Mouse (Mus musculus) erythroblast, embryonic 14.5 days (primary cell): ENCODE results near the gene Tfrc. TPM values are rescaled to one million over a fixed set of nuclear protein-coding genes. Genes with fewer than 3 reads are reported as not detected.

ENCODE experiments used
- H3K27me3 ChIP-seq: 2 replicates; pipeline ENCODE4 v1.6.1; 2012; ENCODE audit warnings: inconsistent platforms; ENCODE audit not compliant: control insufficient read depth
- H3K36me3 ChIP-seq: 2 replicates; pipeline ENCODE4 v1.6.1; 2012; ENCODE audit warnings: mild to moderate bottlenecking, inconsistent platforms; ENCODE audit not compliant: control insufficient read depth
- H3K4me1 ChIP-seq: 2 replicates; pipeline ENCODE4 v1.6.1; 2012; ENCODE audit warnings: inconsistent platforms; ENCODE audit not compliant: control insufficient read depth
- H3K4me3 ChIP-seq: replicated peaks from 2 replicates; pipeline ENCODE3; 2012; ENCODE audit warnings: moderate library complexity, mild to moderate bottlenecking, inconsistent platforms
- H3K9me3 ChIP-seq: 2 replicates; pipeline ENCODE4 v1.6.1; 2012; ENCODE audit warnings: low read length, inconsistent platforms, mixed read lengths; ENCODE audit not compliant: control insufficient read depth
- GATA1 ChIP-seq: IDR thresholded peaks from 2 replicates; pipeline ENCODE4 v1.6.1; 2012; ENCODE audit warnings: low read length, inconsistent platforms, mixed read lengths
- TAL1 ChIP-seq: IDR thresholded peaks from 3 replicates; pipeline ENCODE4 v1.6.1; 2012; ENCODE audit warnings: low read length, inconsistent platforms, mixed read lengths
- polyA plus RNA-seq: library from polyadenylated mRNA; stranded (reverse); fragments of >175 nt; gene quantifications from 2 replicates; pipeline ENCODE4 v1.2.3, GENCODE M21; 2012

Tfrc gene
- polyA plus RNA-seq, 1 experiment = 6.9 TPM

DNA sequence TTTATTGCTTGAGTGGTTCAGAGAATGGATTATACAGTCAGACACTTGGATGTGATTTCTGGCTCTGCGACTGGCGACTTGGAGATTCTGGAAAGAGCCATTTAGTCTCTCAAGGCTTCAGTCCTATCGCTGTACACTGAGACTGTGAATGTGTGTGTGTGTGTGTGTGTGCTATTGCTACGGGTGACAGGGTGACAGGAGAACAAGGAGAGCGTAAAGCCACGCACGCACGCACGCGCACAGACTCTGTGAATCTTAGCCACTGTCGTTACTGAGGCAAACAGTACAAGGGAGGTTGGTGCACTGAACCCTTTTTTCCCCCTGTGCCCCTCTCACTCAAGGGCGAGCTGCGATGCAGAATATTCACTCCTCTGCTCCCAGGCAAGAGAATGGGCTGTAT is 33.6 kb downstream of the Tfrc start:
- H3K9me3 ChIP-seq = no peaks in the 10 kb centered on the region
- peaks cover 16% of the 10 kb centered on the region for H3K27me3 ChIP-seq
- no peak for TF ChIP-seq TAL1
- TF ChIP-seq GATA1 = no peak
- no peak overlapping the region for H3K4me3 ChIP-seq
- peaks cover 9% of the 10 kb centered on the region for H3K36me3 ChIP-seq
- H3K4me1 ChIP-seq = peaks cover 57% of the 10 kb centered on the region

DNA sequence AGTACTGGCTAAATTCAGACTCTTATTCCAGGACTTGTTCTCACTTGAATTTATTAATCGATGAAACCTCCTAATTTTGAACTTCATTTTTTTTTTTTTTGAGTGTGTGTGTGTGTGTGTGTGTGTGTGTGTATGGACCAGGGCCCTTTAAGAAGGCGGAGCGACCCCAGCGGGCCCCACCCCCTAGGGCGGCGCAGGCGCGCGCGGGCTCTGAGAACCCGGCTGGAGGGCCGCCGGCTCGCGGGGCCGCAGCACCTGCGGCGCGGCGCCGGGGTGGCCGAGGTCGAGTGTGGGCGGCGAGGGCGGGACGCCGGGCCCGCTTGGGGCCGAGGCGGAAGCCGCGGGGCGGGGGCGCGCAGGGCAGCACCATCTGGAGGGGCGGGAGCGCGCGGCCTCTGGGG is 34.9 kb downstream of the Tfrc start, which contains the start of gene Tnk2:
Gene Tnk2, plus strand, starts transcription at position 214 of the 401 bp plus-strand sequence.
- no peak for TF ChIP-seq GATA1
- TF ChIP-seq TAL1 = no peak
- peak within 1 kb of the TSS; percentile 92 for H3K4me3 ChIP-seq
- H3K36me3 ChIP-seq = peaks cover 15% of the 10 kb centered on the region
- H3K27me3 ChIP-seq = peaks cover 11% of the 10 kb centered on the region
- H3K4me1 ChIP-seq = peaks cover 51% of the 10 kb centered on the region
- no peaks in the 10 kb centered on the region for H3K9me3 ChIP-seq

DNA sequence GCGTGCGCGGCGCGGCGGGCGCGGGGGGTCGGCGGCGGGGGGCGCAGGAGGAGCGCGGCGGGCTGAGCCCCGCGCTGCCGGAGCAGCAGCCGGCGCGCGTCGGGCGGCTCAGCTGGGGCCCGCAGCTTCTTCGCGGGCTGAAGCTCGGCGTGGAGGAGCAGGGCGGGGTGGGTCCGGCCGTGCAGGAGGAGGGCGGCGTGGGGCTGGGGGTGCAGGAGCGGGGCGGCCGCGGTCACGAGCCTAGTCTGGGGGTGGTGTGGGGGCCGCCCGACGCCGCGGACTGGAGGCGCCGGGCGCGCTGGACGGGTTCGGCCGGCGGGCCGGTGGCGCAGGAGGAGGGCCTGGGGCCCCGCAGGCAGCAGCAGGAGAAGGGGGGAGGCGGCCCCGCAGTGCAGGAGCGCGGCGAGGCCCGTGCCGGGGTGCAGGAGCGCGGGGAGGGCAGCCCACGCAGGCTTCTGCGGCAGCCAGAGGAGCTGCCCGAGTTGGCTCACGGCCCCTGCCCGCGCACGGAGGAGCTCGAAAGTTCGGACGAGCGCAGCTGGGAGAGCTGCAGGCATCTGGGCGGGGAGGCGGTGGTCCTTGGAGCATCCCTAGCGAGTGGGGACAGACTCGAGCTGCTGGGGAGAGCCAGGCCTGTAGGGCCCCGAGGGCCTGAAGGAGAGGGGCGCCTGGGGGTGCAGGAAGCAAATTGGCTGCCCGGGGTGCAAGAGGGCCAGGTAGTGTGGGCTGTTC is 35.5 kb downstream of the Tfrc start:
- no peak for TF ChIP-seq TAL1
- TF ChIP-seq GATA1 = no peak
- H3K9me3 ChIP-seq = no peaks in the 10 kb centered on the region
- peaks cover 11% of the 10 kb centered on the region for H3K27me3 ChIP-seq
- peaks cover 21% of the 10 kb centered on the region for H3K36me3 ChIP-seq
- peaks cover 49% of the 10 kb centered on the region for H3K4me1 ChIP-seq
- H3K4me3 ChIP-seq = peak overlapping the region; percentile 92

DNA sequence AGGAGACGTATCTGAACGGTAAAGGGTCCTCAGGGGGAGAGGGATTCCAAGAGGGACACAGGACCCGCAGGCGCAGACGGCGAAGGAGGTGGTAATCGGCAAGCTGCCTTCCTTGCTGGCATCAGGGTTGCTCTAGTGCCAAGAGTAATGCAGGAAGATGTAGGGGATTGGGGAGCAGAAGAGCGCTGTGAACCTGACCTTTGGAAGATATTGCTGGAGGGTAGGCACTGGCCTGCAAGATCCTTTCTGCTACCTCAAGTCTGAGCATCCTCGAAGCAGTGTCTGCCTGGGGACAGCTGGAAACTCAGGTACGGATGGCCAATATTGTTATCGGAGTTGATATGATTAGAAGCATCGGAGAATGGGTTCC is 36.1 kb downstream of the Tfrc start:
- TF ChIP-seq GATA1 (no peak), TAL1 (no peak)
- Histone ChIP-seq H3K4me3 (peak overlapping the region; percentile 92), H3K36me3 (peaks cover 23% of the 10 kb centered on the region), H3K27me3 (peaks cover 11% of the 10 kb centered on the region), H3K9me3 (no peaks in the 10 kb centered on the region), H3K4me1 (peaks cover 49% of the 10 kb centered on the region)

DNA sequence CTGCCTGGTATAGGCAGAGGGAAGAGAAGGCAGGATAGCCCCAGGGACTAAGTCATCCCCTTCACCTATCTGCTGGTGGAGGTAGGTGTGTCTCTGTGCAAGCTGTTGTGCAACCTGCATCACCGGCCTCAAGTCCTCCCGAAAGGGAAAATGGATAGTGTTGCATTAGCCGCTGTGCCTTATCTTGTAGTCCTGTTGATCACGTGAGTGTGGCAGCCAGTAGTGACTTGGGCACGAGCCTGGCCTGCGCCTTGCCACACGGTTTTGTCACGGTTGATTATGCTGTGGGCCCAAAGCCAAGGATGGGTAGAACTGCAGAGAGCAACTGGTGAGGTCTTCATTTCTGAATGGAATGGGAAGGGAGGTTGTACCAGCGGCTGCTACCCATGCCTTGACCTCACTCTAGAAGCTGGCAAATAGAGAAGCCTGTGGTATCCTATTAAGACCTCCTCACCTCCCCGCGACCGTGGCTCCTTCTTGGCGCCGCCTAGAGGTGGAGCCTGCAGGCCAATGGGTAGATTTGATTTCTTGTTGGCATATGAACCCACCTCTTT is 36.7 kb downstream of the Tfrc start:
- H3K9me3 ChIP-seq = no peaks in the 10 kb centered on the region

DNA sequence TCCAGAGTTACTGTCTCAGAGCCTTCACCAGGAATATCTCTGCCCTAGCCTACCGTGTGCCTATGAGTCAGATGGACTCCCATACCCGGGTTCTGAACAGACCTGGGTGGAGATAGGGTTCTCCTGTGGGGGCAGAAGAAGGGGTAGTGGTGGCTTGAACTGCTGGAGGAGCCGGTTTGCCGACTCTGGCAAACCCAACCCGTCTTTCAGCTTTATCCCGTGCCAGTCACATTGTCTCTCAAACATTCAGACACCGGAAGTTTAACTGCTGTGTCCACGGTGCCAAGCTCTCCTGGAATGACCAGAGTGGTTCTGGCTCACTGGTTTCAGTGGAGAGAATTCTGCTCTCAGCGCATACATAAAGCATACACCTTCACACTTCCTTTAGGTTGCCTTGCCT is 37.3 kb downstream of the Tfrc start:
- H3K4me1 ChIP-seq = peaks cover 53% of the 10 kb centered on the region
- peaks cover 27% of the 10 kb centered on the region for H3K36me3 ChIP-seq
- TF ChIP-seq TAL1 = no peak
- no peak for TF ChIP-seq GATA1

More for the DNA sequence above, 36.7 kb downstream of the Tfrc start:
- H3K4me1 ChIP-seq = peaks cover 49% of the 10 kb centered on the region
- H3K4me3 ChIP-seq = peak overlapping the region; percentile 92
- TF ChIP-seq GATA1 (peak; percentile 77), TAL1 (no peak)
- peaks cover 11% of the 10 kb centered on the region for H3K27me3 ChIP-seq
- peaks cover 23% of the 10 kb centered on the region for H3K36me3 ChIP-seq

DNA sequence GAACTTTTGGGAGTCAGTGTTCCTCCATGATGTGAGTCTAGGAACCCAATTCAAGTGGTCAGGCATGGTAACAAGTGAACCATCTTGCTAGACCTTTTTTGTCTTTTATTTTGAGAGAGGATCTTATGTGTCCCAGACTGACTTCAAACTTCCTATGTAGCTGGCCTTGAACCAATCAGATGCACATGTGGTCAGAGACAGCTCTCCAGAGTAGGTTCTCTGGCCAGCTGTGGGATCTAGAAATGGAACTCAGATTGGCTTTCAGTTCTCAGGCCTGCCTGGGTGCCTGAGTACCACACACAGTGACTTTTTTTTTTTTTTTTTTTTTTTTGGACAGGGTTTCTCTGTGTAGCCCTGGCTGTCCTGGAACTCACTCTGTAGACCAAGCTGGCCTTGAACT is 39.0 kb downstream of the Tfrc start:
- peaks cover 45% of the 10 kb centered on the region for H3K4me1 ChIP-seq
- H3K4me3 ChIP-seq = no peak overlapping the region
- no peak for TF ChIP-seq GATA1
- TF ChIP-seq TAL1 = no peak
- no peaks in the 10 kb centered on the region for H3K27me3 ChIP-seq
- no peaks in the 10 kb centered on the region for H3K9me3 ChIP-seq
- H3K36me3 ChIP-seq = peaks cover 41% of the 10 kb centered on the region

More for the DNA sequence above, 37.3 kb downstream of the Tfrc start:
- Histone ChIP-seq H3K27me3 (peaks cover 11% of the 10 kb centered on the region), H3K4me3 (peak overlapping the region; percentile 92), H3K9me3 (no peaks in the 10 kb centered on the region)

DNA sequence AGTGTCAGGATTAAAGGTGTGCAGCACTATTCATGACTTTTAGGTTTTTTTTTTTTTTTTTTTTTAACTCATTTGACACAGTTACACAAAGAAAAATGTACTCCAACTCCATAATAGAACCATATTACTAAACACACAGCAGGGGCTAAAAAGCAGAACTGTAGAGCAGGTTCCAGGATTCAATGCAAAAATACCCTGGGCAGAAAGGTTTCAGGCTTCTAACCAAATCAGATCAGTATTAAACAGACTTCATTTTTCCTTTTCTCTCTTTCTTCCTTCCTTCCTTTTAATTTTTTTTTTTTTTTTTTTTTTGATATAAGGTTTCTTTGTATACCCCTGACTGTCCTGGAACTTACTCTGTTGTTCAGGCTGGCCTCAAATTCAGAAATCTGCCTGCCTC is 41.7 kb downstream of the Tfrc start:
- H3K27me3 ChIP-seq = no peaks in the 10 kb centered on the region
- TF ChIP-seq GATA1 = no peak
- no peak for TF ChIP-seq TAL1
- H3K36me3 ChIP-seq = peaks cover 56% of the 10 kb centered on the region
- H3K4me1 ChIP-seq = peaks cover 39% of the 10 kb centered on the region
- no peaks in the 10 kb centered on the region for H3K9me3 ChIP-seq
- no peak overlapping the region for H3K4me3 ChIP-seq

DNA sequence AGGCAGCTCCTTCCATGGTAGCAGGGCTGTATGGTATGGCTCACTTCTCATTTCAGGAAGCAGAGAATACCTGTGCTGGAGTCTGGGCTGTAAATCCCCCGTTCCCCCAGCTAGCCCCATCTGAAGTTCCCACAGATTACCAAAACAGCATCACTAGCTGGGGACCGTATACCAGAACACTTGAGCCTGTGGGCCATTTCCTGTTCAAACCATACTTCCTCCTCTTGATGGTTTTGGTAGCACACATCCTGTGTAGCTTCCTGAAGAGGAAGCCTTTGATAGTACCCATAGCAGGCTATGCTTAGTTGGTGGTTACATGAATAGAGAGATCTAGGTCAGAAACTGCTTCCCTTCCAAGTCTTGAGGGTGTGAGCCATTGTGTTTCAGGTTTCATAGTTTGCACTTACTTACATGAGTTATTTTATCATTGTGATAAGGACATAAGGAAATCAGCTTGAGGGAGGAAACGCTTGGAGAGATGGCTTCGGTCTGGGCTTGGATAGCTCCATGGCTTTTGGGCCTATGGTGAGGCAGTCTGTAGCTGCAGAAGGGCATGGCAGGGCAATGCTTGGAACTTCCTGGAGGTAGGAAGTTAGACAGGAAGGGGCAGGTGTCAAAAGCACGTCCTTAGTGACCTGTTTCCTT is 42.4 kb downstream of the Tfrc start:
- peaks cover 56% of the 10 kb centered on the region for H3K36me3 ChIP-seq

More for the DNA sequence above, 42.4 kb downstream of the Tfrc start:
- Histone ChIP-seq H3K9me3 (no peaks in the 10 kb centered on the region), H3K27me3 (no peaks in the 10 kb centered on the region), H3K4me1 (peaks cover 35% of the 10 kb centered on the region), H3K4me3 (no peak overlapping the region)
- no peak for TF ChIP-seq GATA1
- no peak for TF ChIP-seq TAL1
